Mouse (Mus musculus): ENCODE data around the gene Fam136a.

DNA sequence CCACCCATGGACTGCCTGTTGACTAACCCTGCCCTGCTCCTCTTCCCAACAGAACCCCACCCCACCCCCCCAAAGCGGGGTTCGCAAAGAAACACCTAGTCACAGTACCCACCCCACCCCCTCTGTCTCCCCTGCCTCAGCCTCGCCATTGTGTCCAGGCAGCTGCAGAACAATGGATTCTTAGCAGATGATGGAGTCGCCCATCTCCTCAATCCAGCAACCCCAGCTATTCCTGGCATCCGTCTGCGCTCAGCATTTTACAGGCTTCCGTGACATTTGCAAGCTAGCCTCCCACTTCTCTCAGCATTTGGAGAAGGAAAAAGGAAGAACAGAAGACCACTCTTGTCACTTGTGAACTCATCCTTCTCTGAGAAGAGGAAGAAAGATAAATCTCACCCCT lies 21.8 kb upstream of the Fam136a start:
- TF ChIP-seq CTCF (conservative IDR thresholded peaks at IDR 0.05 in 1 of 2, IDR thresholded peaks at IDR 0.05 in 1 of 2; ENCODE audit: low read depth in 2 of 2, low read length in 2 of 2) (no peak), POLR2A (IDR thresholded peaks at IDR 0.05; ENCODE audit: low read depth, low read length) (no peak), E2F4 (IDR thresholded peaks at IDR 0.05; ENCODE audit: insufficient replicate concordance, low read depth, low read length) (no peak), TCF12 (IDR thresholded peaks at IDR 0.05; ENCODE audit: low read depth, low read length) (no peak), MEF2A (IDR thresholded peaks at IDR 0.05; ENCODE audit: borderline replicate concordance, low read depth, low read length) (no peak), CHD2 (IDR thresholded peaks at IDR 0.05; ENCODE audit: low read length) (no peak), USF2 (conservative IDR thresholded peaks at IDR 0.05; ENCODE audit: low read depth, low read length) (no peak), ZC3H11A (IDR thresholded peaks at IDR 0.05; ENCODE audit: low read depth, low read length) (no peak), GABPA (IDR thresholded peaks at IDR 0.05; ENCODE audit: insufficient replicate concordance, low read depth, low read length) (no peak), ZNF384 (IDR thresholded peaks at IDR 0.05; ENCODE audit: low read depth, low read length) (no peak), MXI1 (IDR thresholded peaks at IDR 0.05; ENCODE audit: low read depth, low read length) (no peak), KAT2A (IDR thresholded peaks at IDR 0.05; ENCODE audit: insufficient replicate concordance, low read length) (no peak)

Data from CH12.LX (cell line).